ENCODE assay signal across 8 mouse cellular contexts in genomic region chr1:86441724-86441979, GRCm38 (mm10). TPM values are rescaled to one million over a fixed set of nuclear protein-coding genes. Genes with fewer than 3 reads are reported as not detected.
A peak's percentile ranks its signal among the peaks of the same experiment; 100 is the strongest.
DNase-seq lines count a peak whose midpoint lies in the region; ATAC-seq and TF ChIP-seq lines count a peak whose summit lies in the region.

No protein-coding gene starts in this region.

- peaks cover 64% of the 10 kb centered on the region for H3K4me1 ChIP-seq in heart, embryonic 13.5 days
- peaks cover 10 to 39% of the 10 kb centered on the region in 2 experiments for H3K4me1 ChIP-seq in MEL (ENCODE audit: control insufficient read depth in 1 of 2, insufficient read depth in 2 of 2, low read length in 2 of 2)

- TF ChIP-seq RAD21 in MEL (IDR thresholded peaks at IDR 0.05; ENCODE audit: low read depth, low read length), result no peak

- ATAC-seq in heart, embryonic 13.5 days (ENCODE audit: extremely low read depth, insufficient number of reproducible peaks, low FRiP score, low TSS enrichment), result no peak
- peak; percentile 15 to 16; a peak in 1 of 4 replicates for ATAC-seq in hematopoietic stem cell, adult 5-6 weeks (replicated peaks in 1 of 2; ENCODE audit: insufficient read depth in 1 of 2, low FRiP score in 2 of 2, low TSS enrichment in 1 of 2, low read depth in 1 of 2, poor library complexity in 2 of 2, severe bottlenecking in 2 of 2)
- ATAC-seq in erythroid progenitor cell, adult 5-6 weeks (replicated peaks; ENCODE audit: low FRiP score, poor library complexity, severe bottlenecking), result no peak

- H3K27me3 ChIP-seq in heart, embryonic 13.5 days (replicated peaks), result no peaks in the 10 kb centered on the region
- H3K27me3 ChIP-seq in MEL (ENCODE audit: control insufficient read depth in 1 of 2, insufficient read depth in 2 of 2, low read length in 2 of 2), result no peaks in the 10 kb centered on the region

- DNase-seq in heart, postnatal 4 days, result no peak
- DNase-seq in MEL (ENCODE audit: low read depth, low spot score), result no peak
- no peak for DNase-seq in gastrocnemius, postnatal 25 days
- no peak for DNase-seq in embryo, embryonic 10 days (ENCODE audit: low spot score)

- no peaks in the 10 kb centered on the region for H3K9me3 ChIP-seq in heart, embryonic 13.5 days
- H3K9me3 ChIP-seq in MEL (replicated peaks; ENCODE audit: insufficient read depth, low read length), result no peaks in the 10 kb centered on the region

- H3K9ac ChIP-seq in heart, embryonic 13.5 days, result peak overlapping the region; percentile 88
- H3K9ac ChIP-seq in MEL (ENCODE audit: control insufficient read depth, low read depth, low read length, poor library complexity, severe bottlenecking), result peak overlapping the region; percentile 92

- TF ChIP-seq POLR2A in MEL (IDR thresholded peaks at IDR 0.05; ENCODE audit: control insufficient read depth in 1 of 2, insufficient read depth in 1 of 2, low read depth in 1 of 2, low read length in 2 of 2, poor library complexity in 1 of 2), result no peak; a peak in 1 of 4 replicates

- peak overlapping the region; percentile 93 for H3K4me2 ChIP-seq in heart, embryonic 13.5 days

- H3K36me3 ChIP-seq in heart, embryonic 13.5 days, result no peaks in the 10 kb centered on the region
- H3K36me3 ChIP-seq in MEL (ENCODE audit: control insufficient read depth in 1 of 2, insufficient read depth in 2 of 2, low read length in 2 of 2) (peaks cover 0 to 29% of the 10 kb centered on the region in 2 experiments; a peak in 2 of 4 replicates), macrophage (ENCODE audit: inconsistent target) (no peaks in the 10 kb centered on the region)

- H3K4me3 ChIP-seq in heart, embryonic 13.5 days, result peak overlapping the region; percentile 56
- H3K4me3 ChIP-seq in MEL (ENCODE audit: control insufficient read depth in 1 of 2, insufficient read depth in 1 of 2, low read depth in 2 of 2, low read length in 2 of 2) (peak overlapping the region; percentile 58 to 71), macrophage (ENCODE audit: inconsistent target) (peak overlapping the region; percentile 32)

- no peak for TF ChIP-seq CTCF in MEL (IDR thresholded peaks at IDR 0.05 in 2 of 3, conservative IDR thresholded peaks at IDR 0.05 in 1 of 3; ENCODE audit: control insufficient read depth in 1 of 3, insufficient read depth in 1 of 3, low read depth in 2 of 3, low read length in 3 of 3, poor library complexity in 1 of 3, severe bottlenecking in 1 of 3)

- WGBS in heart, embryonic 13.5 days, result 0% methylated on average over 5 of the region's 5 CpGs
- 3% methylated on average over 5 of the region's 5 CpGs for WGBS in macrophage (ENCODE audit: missing documents)

- TF ChIP-seq EP300 in MEL (IDR thresholded peaks at IDR 0.05; ENCODE audit: low read depth in 1 of 2, low read length in 2 of 2), result no peak

- H3K79me2 ChIP-seq in MEL (ENCODE audit: control insufficient read depth, insufficient read depth, low read length, poor library complexity) (peaks cover 11% of the 10 kb centered on the region; the same call in 1 of the 2 replicates), macrophage (ENCODE audit: inconsistent target) (no peaks in the 10 kb centered on the region)

- H3K27ac ChIP-seq in heart, embryonic 13.5 days (replicated peaks), result peak overlapping the region; percentile 100
- H3K27ac ChIP-seq in MEL (ENCODE audit: control insufficient read depth, low read depth, low read length) (peak overlapping the region; percentile 90), macrophage (peak overlapping the region; percentile 90)

TF ChIP-seq in MEL, 35 proteins besides CTCF, POLR2A, EP300 and RAD21:
- TF ChIP-seq ZC3H11A (IDR thresholded peaks at IDR 0.05; ENCODE audit: low read depth, low read length) (no peak), CHD1 (IDR thresholded peaks at IDR 0.05; ENCODE audit: low read depth, low read length) (peak; percentile 93), SIN3A (IDR thresholded peaks at IDR 0.05; ENCODE audit: low read length) (peak; percentile 38), ZNF384 (IDR thresholded peaks at IDR 0.05; ENCODE audit: low read depth, low read length) (peak; percentile 42; the same call in 1 of the 2 replicates), ETS1 (IDR thresholded peaks at IDR 0.05; ENCODE audit: low read depth, low read length) (no peak), USF2 (IDR thresholded peaks at IDR 0.05; ENCODE audit: borderline replicate concordance in 1 of 2, insufficient read depth in 1 of 2, low read depth in 1 of 2, low read length in 2 of 2) (no peak), USF1 (IDR thresholded peaks at IDR 0.05; ENCODE audit: low read depth, low read length) (no peak), E2F4 (IDR thresholded peaks at IDR 0.05; ENCODE audit: borderline replicate concordance, low read depth, low read length) (no peak), SMC3 (IDR thresholded peaks at IDR 0.05; ENCODE audit: low read depth, low read length) (no peak), MXI1 (IDR thresholded peaks at IDR 0.05; ENCODE audit: low read depth, low read length) (0 out of 2 replicates have a peak, but pooled peaks have one; percentile 40), MEF2A (IDR thresholded peaks at IDR 0.05; ENCODE audit: extremely low read depth, insufficient replicate concordance, low read depth, low read length, poor library complexity, severe bottlenecking) (no peak), MYB (IDR thresholded peaks at IDR 0.05; ENCODE audit: low read depth, low read length) (no peak), MAX (IDR thresholded peaks at IDR 0.05; ENCODE audit: low read length) (no peak), UBTF (IDR thresholded peaks at IDR 0.05; ENCODE audit: borderline replicate concordance, insufficient read depth, low read depth, low read length) (no peak), RCOR1 (IDR thresholded peaks at IDR 0.05; ENCODE audit: low read depth, low read length) (no peak), MAFK (IDR thresholded peaks at IDR 0.05; ENCODE audit: borderline replicate concordance, low read depth, low read length) (no peak), MYC (IDR thresholded peaks at IDR 0.05; ENCODE audit: low read depth, low read length) (no peak), ZKSCAN1 (IDR thresholded peaks at IDR 0.05; ENCODE audit: low read depth, low read length) (no peak), TCF12 (IDR thresholded peaks at IDR 0.05; ENCODE audit: low read depth, low read length) (no peak), ZMIZ1 (IDR thresholded peaks at IDR 0.05; ENCODE audit: low read depth, low read length) (0 out of 2 replicates have a peak, but pooled peaks have one; percentile 65), NELFE (IDR thresholded peaks at IDR 0.05; ENCODE audit: low read depth, low read length) (no peak; the same call in 1 of the 2 replicates), BHLHE40 (IDR thresholded peaks at IDR 0.05; ENCODE audit: borderline replicate concordance, low read depth, low read length) (no peak), POLR2AphosphoS5 (IDR thresholded peaks at IDR 0.05; ENCODE audit: borderline replicate concordance, low read depth, low read length) (no peak), POLR2AphosphoS2 (IDR thresholded peaks at IDR 0.05; ENCODE audit: low read length) (no peak), GABPA (IDR thresholded peaks at IDR 0.05; ENCODE audit: low read depth, low read length) (no peak), ELF1 (IDR thresholded peaks at IDR 0.05; ENCODE audit: low read depth, low read length) (no peak), KAT2A (conservative IDR thresholded peaks at IDR 0.05; ENCODE audit: low read depth, low read length) (no peak), GATA1 (IDR thresholded peaks at IDR 0.05; ENCODE audit: low read depth, low read length) (no peak), HCFC1 (IDR thresholded peaks at IDR 0.05; ENCODE audit: low read depth, low read length) (no peak), TBP (IDR thresholded peaks at IDR 0.05; ENCODE audit: low read depth, low read length) (no peak), TAL1 (IDR thresholded peaks at IDR 0.05; ENCODE audit: low read length) (no peak), CHD2 (IDR thresholded peaks at IDR 0.05; ENCODE audit: low read length) (no peak), JUND (IDR thresholded peaks at IDR 0.05; ENCODE audit: low read depth, low read length) (no peak), NRF1 (IDR thresholded peaks at IDR 0.05; ENCODE audit: insufficient read depth, low read depth, low read length, poor library complexity, severe bottlenecking) (no peak), MAZ (IDR thresholded peaks at IDR 0.05; ENCODE audit: low read depth, low read length) (no peak; the same call in 1 of the 2 replicates)

RNA-seq across cellular contexts. Expression of gene Tex44, which starts 15.5 kb away (rescaled TPM):
- polyA plus RNA-seq in heart, embryonic 13.5 days (2015; fragmentation: Nextera tagmentation; extraction: Ambion mirVana), result not detected in 2 replicates
- not detected for total RNA-seq in heart, postnatal 4 days (2021)
- not detected in 2 replicates for total RNA-seq in MEL (2012; rRNA removed)
- polyA plus RNA-seq in MEL (2012; ENCODE audit: insufficient read depth in 1 of 2, insufficient read length in 2 of 2, low read depth in 1 of 2, low replicate concordance in 2 of 2, missing spikeins in 1 of 2), result not detected
- total RNA-seq in hematopoietic stem cell, adult 5-6 weeks (2017), result not detected in 2 replicates
- total RNA-seq in macrophage (2018; cell fraction: chromatin; rRNA removed), result not detected
- total RNA-seq in macrophage (2018; cell fraction: cytosol; rRNA removed), result not detected
- not detected for total RNA-seq in macrophage (2018; cell fraction: nucleus; rRNA removed)
- not detected in 3 replicates for polyA plus RNA-seq in macrophage (2018)
- not detected for total RNA-seq in gastrocnemius, postnatal 25 days (2021)
- not detected in 2 replicates for total RNA-seq in erythroid progenitor cell, adult 5-6 weeks (2015; ENCODE audit: low replicate concordance)
- not detected in 2 replicates for total RNA-seq in erythroid progenitor cell, adult 5-6 weeks (2017; ENCODE audit: low replicate concordance)

RNA-seq across cellular contexts. Expression of gene Nmur1, which starts 15.6 kb away (rescaled TPM):
- not detected in 2 replicates for polyA plus RNA-seq in heart, embryonic 13.5 days (2015; fragmentation: Nextera tagmentation; extraction: Ambion mirVana)
- total RNA-seq in heart, postnatal 4 days (2021), result not detected
- not detected in 2 replicates for total RNA-seq in MEL (2012; rRNA removed)
- polyA plus RNA-seq in MEL (2012; ENCODE audit: insufficient read depth in 1 of 2, insufficient read length in 2 of 2, low read depth in 1 of 2, low replicate concordance in 2 of 2, missing spikeins in 1 of 2) (not detected), macrophage (2018) (not detected in 3 replicates)
- not detected in 2 replicates for total RNA-seq in hematopoietic stem cell, adult 5-6 weeks (2017)
- not detected for total RNA-seq in macrophage (2018; cell fraction: chromatin; rRNA removed)
- under 1 TPM in 1 of 26 experiments, not detected in 25; 0.44 TPM for total RNA-seq in macrophage (2018; cell fraction: cytosol; rRNA removed)
- total RNA-seq in macrophage (2018; cell fraction: nucleus; rRNA removed), result not detected
- total RNA-seq in gastrocnemius, postnatal 25 days (2021), result not detected
- 1.1 TPM in 1 of 2 replicates, not detected in the other for total RNA-seq in erythroid progenitor cell, adult 5-6 weeks (2015; ENCODE audit: low replicate concordance)
- not detected in 2 replicates for total RNA-seq in erythroid progenitor cell, adult 5-6 weeks (2017; ENCODE audit: low replicate concordance)

Comparison
In these comparisons a context has a peak if more than half of its experiments do, and no peak if none do; other contexts are left out.
1. ATAC-seq: peak in hematopoietic stem cell, adult 5-6 weeks (2 of 2); none in heart, embryonic 13.5 days (single experiment) and erythroid progenitor cell, adult 5-6 weeks (single experiment).
2. Peak in every context shown above with its lines, with median percentiles within 50 percentile points of each other: H3K27ac ChIP-seq and H3K4me3 ChIP-seq.